Mouse (Mus musculus): ENCODE results near the gene Vps26b. TPM values are rescaled to one million over a fixed set of nuclear protein-coding genes. Genes with fewer than 3 reads are reported as not detected.

The Vps26b gene
- polyA plus RNA-seq, 1 experiment: 27.3 TPM

- H3K4me3 ChIP-seq (ENCODE audit: low read depth, low read length): no peak overlapping the region
- H3K9me3 ChIP-seq (replicated peaks; ENCODE audit: control insufficient read depth, insufficient read depth, low read length, poor library complexity, severe bottlenecking): no peaks in the 10 kb centered on the region
- H3K9ac ChIP-seq (ENCODE audit: low read depth, poor library complexity, severe bottlenecking): no peak overlapping the region
- no peaks in the 10 kb centered on the region for H3K4me1 ChIP-seq (ENCODE audit: control insufficient read depth, insufficient read depth, low read length)
- no peak overlapping the region for H3K27ac ChIP-seq (ENCODE audit: insufficient read depth, low read length)
- H3K36me3 ChIP-seq (ENCODE audit: control insufficient read depth, insufficient read depth, low read length, poor library complexity, severe bottlenecking): peaks cover 38% of the 10 kb centered on the region
- no peaks in the 10 kb centered on the region for H3K27me3 ChIP-seq (ENCODE audit: control insufficient read depth, insufficient read depth, low read length, poor library complexity, severe bottlenecking)
- TF ChIP-seq POLR2A (IDR thresholded peaks at IDR 0.05; ENCODE audit: insufficient read depth, low read length): no peak
- TF ChIP-seq EP300 (IDR thresholded peaks at IDR 0.05; ENCODE audit: insufficient read depth, low read depth, low read length): no peak
- TF ChIP-seq CTCF (IDR thresholded peaks at IDR 0.05; ENCODE audit: low read depth, low read length): no peak
Observed at GRCm38 (mm10) chr9:26985668-26986277, 44.1 kb downstream of the Vps26b start.

GRCm38 (mm10) chr9:26985090-26985613 lies 44.7 kb downstream of the Vps26b start:
- H3K4me1 ChIP-seq (ENCODE audit: control insufficient read depth, insufficient read depth, low read length): no peaks in the 10 kb centered on the region
- H3K36me3 ChIP-seq (ENCODE audit: control insufficient read depth, insufficient read depth, low read length, poor library complexity, severe bottlenecking): peaks cover 38% of the 10 kb centered on the region
- H3K9ac ChIP-seq (ENCODE audit: low read depth, poor library complexity, severe bottlenecking): no peak overlapping the region
- H3K27me3 ChIP-seq (ENCODE audit: control insufficient read depth, insufficient read depth, low read length, poor library complexity, severe bottlenecking): no peaks in the 10 kb centered on the region
- no peaks in the 10 kb centered on the region for H3K9me3 ChIP-seq (replicated peaks; ENCODE audit: control insufficient read depth, insufficient read depth, low read length, poor library complexity, severe bottlenecking)
- H3K27ac ChIP-seq (ENCODE audit: insufficient read depth, low read length): no peak overlapping the region
- no peak for TF ChIP-seq EP300 (IDR thresholded peaks at IDR 0.05; ENCODE audit: insufficient read depth, low read depth, low read length)
- TF ChIP-seq POLR2A (IDR thresholded peaks at IDR 0.05; ENCODE audit: insufficient read depth, low read length): no peak
- no peak for TF ChIP-seq CTCF (IDR thresholded peaks at IDR 0.05; ENCODE audit: low read depth, low read length)
- no peak overlapping the region for H3K4me3 ChIP-seq (ENCODE audit: low read depth, low read length)

GRCm38 (mm10) chr9:26978776-26979175 lies 51.1 kb downstream of the Vps26b start:
- Histone ChIP-seq H3K27me3 (ENCODE audit: control insufficient read depth, insufficient read depth, low read length, poor library complexity, severe bottlenecking) (no peaks in the 10 kb centered on the region), H3K4me1 (ENCODE audit: control insufficient read depth, insufficient read depth, low read length) (no peaks in the 10 kb centered on the region), H3K36me3 (ENCODE audit: control insufficient read depth, insufficient read depth, low read length, poor library complexity, severe bottlenecking) (peaks cover 41% of the 10 kb centered on the region), H3K9me3 (replicated peaks; ENCODE audit: control insufficient read depth, insufficient read depth, low read length, poor library complexity, severe bottlenecking) (no peaks in the 10 kb centered on the region), H3K27ac (ENCODE audit: insufficient read depth, low read length) (no peak overlapping the region), H3K4me3 (ENCODE audit: low read depth, low read length) (no peak overlapping the region), H3K9ac (ENCODE audit: low read depth, poor library complexity, severe bottlenecking) (no peak overlapping the region)
- no peak for TF ChIP-seq POLR2A (IDR thresholded peaks at IDR 0.05; ENCODE audit: insufficient read depth, low read length)
- no peak for TF ChIP-seq CTCF (IDR thresholded peaks at IDR 0.05; ENCODE audit: low read depth, low read length)
- TF ChIP-seq EP300 (IDR thresholded peaks at IDR 0.05; ENCODE audit: insufficient read depth, low read depth, low read length): no peak

GRCm38 (mm10) chr9:26977754-26978153 lies 52.1 kb downstream of the Vps26b start:
- no peaks in the 10 kb centered on the region for H3K27me3 ChIP-seq (ENCODE audit: control insufficient read depth, insufficient read depth, low read length, poor library complexity, severe bottlenecking)
- TF ChIP-seq CTCF (IDR thresholded peaks at IDR 0.05; ENCODE audit: low read depth, low read length): no peak
- no peak for TF ChIP-seq EP300 (IDR thresholded peaks at IDR 0.05; ENCODE audit: insufficient read depth, low read depth, low read length)
- no peak for TF ChIP-seq POLR2A (IDR thresholded peaks at IDR 0.05; ENCODE audit: insufficient read depth, low read length)
- no peak overlapping the region for H3K9ac ChIP-seq (ENCODE audit: low read depth, poor library complexity, severe bottlenecking)
- no peaks in the 10 kb centered on the region for H3K9me3 ChIP-seq (replicated peaks; ENCODE audit: control insufficient read depth, insufficient read depth, low read length, poor library complexity, severe bottlenecking)
- no peaks in the 10 kb centered on the region for H3K4me1 ChIP-seq (ENCODE audit: control insufficient read depth, insufficient read depth, low read length)
- H3K4me3 ChIP-seq (ENCODE audit: low read depth, low read length): no peak overlapping the region
- H3K27ac ChIP-seq (ENCODE audit: insufficient read depth, low read length): no peak overlapping the region
- H3K36me3 ChIP-seq (ENCODE audit: control insufficient read depth, insufficient read depth, low read length, poor library complexity, severe bottlenecking): peaks cover 34% of the 10 kb centered on the region

Other genes with a start within 250 kb of the Vps26b start
- gene Glb1l2, start 223.6 kb downstream of the Vps26b start, polyA plus RNA-seq (2011; ENCODE audit: insufficient read depth, insufficient read length, low read depth, missing spikeins): 4.5 and 5.0 TPM in 2 replicates
- gene Glb1l3, start 169.2 kb downstream of the Vps26b start, polyA plus RNA-seq (2011; ENCODE audit: insufficient read depth, insufficient read length, low read depth, missing spikeins): not detected in 2 replicates
- not detected in 2 replicates for gene Gm1110, start 107.0 kb downstream of the Vps26b start, polyA plus RNA-seq (2011; ENCODE audit: insufficient read depth, insufficient read length, low read depth, missing spikeins)
- gene Acad8, start 30.5 kb downstream of the Vps26b start, polyA plus RNA-seq (2011; ENCODE audit: insufficient read depth, insufficient read length, low read depth, missing spikeins): 32.7 and 35.5 TPM in 2 replicates
- gene Thyn1, start 30.4 kb downstream of the Vps26b start, polyA plus RNA-seq (2011; ENCODE audit: insufficient read depth, insufficient read length, low read depth, missing spikeins): 237 and 243 TPM in 2 replicates
- 52.9 and 59.1 TPM in 2 replicates for gene Ncapd3, start 110 bp upstream of the Vps26b start, polyA plus RNA-seq (2011; ENCODE audit: insufficient read depth, insufficient read length, low read depth, missing spikeins)
- gene Jam3, start 125.4 kb upstream of the Vps26b start, polyA plus RNA-seq (2011; ENCODE audit: insufficient read depth, insufficient read length, low read depth, missing spikeins): 8.6 and 9.4 TPM in 2 replicates